Mouse (Mus musculus) T-cell, adult 2 months (primary cell): ENCODE results near the gene Fbxl17.

Experiments
- DNase-seq: peaks from one replicate; pipeline ENCODE4 v3.0.0; 2022; ENCODE audit warnings: low spot score

Gene Fbxl17

DNA sequence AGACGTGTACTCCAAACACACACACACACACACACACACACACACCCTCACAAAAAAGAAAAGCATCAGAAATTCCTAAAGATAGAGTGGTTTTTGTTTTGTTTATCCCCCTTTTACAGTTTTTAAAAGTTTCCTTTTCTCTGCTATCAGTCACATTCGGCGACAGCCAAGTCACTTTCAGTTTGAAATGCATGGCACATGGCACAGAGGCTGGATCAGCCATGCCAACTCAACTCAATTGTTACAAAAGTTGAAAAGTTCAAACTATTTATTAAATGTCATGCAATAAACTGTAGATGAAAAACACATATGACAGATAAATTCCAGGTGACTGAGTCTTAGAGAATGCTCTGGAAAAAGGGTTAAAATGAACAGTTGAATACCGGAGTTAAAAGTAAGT lies 287.8 kb downstream of the Fbxl17 start:
- DNase-seq, result no peak

DNA sequence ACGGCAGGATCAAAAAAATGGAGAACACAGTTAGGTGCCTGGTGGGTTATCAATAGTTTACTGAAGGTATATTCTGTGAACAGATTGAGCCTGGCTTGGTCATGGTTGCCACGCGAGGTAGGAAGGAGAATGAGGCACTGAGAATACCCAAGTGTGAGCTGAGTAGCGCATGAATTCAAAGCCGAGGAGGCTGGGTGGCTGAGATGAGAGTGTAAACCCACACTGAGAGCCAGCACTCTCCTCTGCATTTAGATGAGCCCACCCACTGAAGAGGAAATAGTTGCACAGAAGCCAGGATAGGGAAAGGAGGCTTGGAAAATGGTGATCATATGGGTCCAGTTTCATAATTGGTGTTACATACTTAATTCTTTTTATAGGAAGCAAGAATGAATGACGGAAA lies 290.7 kb downstream of the Fbxl17 start:
- no peak for DNase-seq

DNA sequence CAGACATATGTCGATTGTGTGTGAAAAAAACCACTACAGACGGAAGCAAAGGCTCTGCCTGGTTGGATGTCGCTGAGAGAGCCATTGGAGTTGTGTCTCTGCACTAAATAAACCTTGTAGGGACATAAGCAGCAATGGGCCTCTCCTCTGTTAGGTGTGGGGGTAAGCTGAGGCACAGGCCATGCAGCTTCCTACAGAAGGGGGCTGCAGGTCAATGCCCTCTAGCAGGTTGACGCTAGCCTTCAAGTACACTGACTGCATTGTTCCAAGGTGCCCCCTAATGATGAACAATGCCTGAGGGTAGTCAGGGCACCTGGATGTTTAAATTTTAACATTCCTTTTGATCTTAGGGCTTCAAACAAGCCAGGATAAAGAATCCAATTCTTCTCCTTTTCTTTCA lies 291.5 kb downstream of the Fbxl17 start:
- DNase-seq, result no peak

DNA sequence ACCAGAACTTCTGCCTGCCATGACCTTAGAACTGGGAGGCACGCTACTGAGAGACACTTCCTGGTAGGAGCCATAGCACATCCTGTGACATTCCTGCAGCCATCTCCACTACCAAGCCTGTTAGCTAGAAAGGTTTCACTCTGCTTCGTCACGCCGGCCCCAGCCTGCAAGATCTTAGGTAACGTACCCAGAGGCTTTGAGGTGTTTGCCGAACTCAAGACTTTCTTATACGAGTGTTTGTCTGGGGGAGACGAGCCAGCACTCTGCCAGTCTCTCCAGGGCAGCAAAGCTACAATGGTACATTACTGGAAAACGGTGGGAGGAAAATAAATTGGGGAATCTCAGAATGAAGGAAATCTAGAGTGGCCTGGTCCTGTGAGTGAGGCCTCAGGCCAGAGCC lies 292.1 kb downstream of the Fbxl17 start:
- DNase-seq, result no peak

DNA sequence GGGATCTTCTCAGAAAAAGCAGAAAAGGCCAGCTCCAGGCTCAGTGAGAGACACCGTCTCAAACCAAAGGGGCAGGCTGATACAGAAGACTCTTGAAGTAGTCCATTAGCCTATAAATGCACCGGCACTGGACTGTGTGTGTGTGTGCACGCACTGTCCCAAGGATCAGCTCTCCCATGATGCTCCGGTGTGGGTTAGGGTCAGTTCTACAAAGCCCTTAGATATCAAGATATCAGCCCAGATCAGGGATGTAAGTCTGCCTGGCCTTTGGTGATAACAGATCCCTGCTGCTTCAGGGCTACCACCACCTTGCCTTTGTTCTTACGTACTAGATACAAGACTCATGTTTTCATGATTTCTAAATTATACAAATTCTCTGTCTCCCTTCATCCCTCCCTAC lies 294.5 kb downstream of the Fbxl17 start:
- no peak for DNase-seq

DNA sequence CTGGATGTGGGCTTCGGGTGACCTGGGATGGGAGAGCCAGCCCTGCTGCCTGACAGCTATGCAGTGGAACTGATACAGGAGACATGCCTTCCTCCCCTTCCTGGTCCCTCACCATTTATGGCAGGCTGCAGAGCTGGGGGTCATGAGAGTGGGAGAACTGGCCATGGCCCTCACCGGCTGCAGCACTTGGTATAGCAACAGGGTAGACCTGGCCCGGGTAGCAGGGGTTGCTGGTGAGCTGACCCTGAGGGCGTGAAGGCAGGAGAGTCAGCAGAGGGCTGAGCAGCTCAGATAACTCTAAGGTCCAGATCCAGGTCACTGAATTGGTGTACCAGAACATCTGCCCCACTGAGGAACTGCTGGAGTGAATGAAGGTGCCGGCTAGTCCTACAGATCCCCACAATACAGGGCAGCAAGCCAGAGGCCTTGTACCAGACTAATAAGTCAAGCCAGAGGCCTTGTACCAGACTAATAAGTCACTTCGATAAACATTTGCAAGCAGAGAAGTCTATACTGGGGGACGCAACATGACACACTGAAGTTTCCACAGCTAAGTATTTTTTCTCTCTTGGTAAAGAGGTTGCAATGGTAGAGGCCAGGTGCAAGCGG lies 296.1 kb downstream of the Fbxl17 start:
- no peak for DNase-seq

DNA sequence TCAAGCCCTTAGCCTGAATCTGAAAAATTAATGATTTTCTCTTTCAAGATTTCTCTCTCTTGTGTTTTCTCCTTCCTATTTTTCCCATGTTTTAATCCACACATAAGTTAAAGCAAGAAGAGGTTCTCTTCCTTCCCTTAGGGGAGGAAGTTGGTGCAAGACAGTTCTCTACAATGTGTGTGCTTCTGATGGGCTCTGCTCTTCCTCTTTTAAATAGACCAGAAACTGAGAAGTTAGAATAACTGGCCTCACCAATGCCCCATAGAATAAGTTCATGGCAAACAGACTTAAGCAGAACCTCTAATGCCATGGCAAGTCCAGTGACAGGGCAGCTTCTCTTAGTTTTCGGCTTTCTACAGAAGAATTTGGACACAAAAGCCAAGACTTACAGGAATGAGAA lies 301.1 kb downstream of the Fbxl17 start:
- no peak for DNase-seq

DNA sequence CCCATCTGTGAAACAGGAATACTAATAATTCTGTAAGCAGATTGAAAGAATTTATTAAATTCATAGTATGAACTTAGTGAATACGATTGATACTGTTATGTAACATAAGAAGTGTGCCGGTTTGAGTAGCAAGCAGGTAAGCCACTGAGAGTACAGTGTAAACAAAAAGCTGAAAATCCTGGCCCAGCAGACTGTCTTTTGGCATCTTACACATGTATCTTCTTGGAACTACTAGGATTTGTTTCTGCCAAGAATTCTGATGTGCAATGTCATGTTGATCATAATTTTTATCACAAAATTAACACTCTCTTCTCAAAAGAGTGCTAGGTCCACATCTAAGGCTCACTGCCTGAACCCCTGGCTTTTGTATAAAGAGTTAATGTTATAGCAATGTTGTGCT lies 304.3 kb downstream of the Fbxl17 start:
- DNase-seq, result no peak

DNA sequence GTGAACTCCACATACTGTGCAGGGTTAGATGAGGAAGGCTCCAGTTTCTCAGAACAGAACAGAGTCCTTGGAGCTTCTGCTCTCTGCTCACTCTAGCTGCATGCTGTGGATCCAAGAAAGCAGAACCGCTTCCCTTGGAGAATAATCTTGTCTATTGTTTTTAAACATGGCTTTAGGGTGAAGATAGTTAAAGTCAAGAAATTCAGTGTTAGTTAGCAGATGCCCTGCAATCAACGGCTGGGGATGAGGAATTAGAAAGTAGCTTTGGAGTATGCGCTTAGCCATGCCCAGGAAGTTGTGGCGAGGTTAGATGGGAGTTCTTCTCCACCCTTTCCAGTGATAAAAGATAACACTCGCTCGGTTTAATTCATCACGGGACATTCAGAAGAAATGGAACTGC lies 306.6 kb downstream of the Fbxl17 start:
- no peak for DNase-seq

DNA sequence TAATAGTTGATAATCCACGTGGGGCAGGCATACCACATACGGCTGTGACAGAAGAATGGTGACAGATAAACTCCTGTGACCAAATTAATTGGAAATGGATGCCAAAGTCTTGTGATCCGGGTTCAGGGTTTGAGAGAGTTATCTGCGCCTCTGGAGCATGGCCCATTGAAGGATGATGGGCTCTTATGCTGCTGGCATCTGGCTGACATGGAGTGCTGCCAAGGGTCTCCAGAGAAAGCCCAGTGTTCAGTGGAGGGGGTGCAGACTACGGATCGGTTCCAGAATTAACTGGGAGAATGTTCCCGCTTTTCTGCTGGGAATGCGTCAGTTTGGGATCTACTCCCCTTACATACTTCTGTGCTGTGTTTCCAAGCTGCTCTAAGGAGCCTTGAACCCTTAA lies 308.5 kb downstream of the Fbxl17 start:
- DNase-seq, result no peak

DNA sequence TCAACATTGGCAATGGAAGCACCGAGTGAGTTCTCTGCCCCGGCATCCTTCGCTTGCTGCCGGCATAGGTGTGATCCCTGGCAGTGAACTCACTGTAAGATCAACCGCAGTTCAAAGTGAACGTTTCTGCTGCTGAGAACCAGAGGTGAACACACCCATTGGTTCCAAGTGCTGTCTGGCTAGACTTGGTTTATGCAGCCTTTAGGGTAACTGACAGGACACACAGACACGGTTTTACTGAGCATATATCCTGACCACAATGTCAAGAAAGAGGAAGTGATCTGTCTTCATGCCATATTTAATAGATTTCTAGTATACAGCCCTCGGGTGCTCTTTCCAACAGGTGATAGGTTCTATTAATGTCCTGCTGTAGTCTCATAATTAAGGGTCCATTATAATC lies 310.5 kb downstream of the Fbxl17 start:
- DNase-seq, result no peak

DNA sequence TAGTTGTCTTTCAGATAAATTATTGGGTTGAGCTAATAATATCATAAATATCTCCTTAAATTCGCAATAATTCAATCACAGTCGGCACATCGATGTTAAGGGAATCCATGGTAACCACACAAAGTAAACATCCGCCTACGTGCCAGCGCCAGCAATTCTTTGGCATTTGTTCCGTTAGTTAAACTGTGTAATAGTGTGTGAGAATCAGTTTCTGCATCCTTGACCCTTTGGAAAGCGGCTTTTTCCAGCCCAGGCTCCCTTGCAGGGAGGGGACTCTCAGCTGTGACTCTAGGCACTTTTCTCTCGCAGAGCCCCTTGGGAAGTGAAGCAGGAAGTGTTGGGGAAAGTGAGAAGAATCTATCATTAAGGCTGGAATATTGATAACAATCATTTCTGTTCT lies 314.3 kb downstream of the Fbxl17 start:
- DNase-seq, result no peak

DNA sequence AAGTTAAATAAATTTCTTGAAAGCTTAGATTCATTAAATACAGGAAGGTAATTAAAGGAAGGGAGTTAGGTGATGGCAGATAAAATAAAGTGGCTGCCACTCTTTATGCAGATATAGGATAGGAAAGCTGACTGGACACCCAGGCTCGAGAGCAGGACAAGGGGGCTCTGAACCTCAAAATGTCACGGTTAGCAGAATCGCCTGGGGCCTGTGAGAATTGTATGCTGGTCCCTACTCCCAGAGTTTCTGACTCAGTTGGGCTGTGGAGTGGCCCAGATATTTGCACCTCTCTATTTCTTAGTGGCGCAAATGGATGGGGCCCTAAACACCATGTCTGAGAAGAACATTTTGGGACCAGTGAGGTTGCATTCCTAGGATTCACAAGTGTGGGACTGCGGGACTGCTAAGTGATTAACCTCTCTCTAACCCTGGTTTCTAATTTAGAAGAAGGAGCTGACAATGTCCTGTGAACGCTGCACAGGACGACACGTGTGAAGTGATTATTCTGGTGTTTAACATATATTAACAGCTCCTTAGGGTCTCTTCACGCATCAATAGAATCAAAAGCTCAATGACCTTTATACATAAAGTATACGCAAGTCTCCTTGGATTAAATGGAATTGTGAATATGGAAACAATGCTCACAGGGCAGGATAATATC lies 314.8 kb downstream of the Fbxl17 start:
- no peak for DNase-seq

DNA sequence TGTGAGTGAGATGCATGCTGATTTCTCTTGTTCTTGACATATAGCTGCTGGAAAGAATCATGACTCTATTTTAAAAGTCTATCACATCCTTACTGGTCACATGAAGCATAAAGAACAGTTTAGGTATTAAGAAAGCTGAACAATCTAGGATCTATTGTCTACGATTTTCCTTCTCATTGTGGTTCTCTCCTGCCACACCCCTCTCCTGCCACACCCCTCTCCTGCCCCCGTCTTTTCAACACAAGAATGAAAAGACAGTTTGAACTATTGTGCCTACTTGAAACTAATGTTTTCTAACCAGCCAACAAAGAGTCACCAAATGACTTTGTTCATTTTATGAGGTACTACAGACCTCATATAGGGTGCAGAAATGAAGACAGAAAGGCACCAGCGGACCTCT lies 316.4 kb downstream of the Fbxl17 start:
- no peak for DNase-seq

DNA sequence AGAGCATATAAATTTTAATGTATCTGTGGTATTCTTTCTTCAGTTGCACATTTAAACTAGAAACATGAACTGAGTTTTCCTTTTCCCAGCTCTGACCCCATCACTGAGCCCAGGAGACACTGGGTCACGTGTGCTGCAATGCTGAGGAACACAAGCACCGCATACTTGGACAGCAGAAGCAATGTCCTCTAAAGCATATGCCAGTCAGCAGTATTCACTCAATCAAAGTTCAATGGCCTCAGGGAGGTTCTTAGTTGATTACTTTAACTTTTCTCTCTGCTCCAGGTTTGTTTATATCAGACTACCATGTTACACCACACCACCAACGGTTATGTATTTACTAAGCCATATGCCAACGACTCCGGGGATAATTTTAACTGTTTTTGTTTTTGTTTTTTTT lies 318.2 kb downstream of the Fbxl17 start:
- DNase-seq, result no peak

DNA sequence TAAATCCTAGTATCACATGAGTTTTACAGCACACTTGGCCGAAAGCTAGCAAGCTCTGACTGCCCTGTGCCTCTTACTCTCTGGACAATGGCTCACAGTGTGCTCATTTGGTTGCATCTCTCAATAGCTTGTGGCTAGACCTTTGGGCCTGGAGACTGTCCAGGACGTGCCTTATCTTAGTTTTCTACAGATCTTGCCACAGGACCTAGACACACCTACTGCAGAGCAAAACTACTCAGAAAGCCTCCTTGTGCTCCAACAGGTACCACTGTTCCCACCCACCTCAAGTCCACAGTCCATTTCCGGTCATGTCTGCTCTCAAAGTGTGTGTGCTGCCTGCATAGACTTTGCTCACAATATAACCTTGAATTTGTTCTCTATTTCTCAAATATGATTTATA lies 319.8 kb downstream of the Fbxl17 start:
- no peak for DNase-seq

DNA sequence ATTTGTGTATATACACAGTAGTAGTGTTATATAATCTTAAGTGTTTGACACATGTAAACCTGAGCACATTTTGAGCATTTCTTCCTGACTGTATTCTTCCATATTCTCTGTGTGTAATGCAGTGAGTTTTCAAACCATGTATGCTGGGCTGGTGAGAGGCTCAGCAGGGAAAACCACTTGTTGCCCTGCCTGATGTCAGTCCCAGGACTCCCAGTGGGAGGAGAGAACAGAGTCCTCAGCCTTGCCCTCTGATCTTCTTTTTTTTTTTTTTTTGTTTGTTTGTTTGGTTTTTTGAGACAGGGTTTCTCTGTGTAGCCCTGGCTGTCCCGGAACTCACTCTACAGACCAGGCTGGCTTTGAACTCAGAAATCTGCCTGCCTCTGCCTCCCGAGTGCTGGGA lies 321.5 kb downstream of the Fbxl17 start:
- no peak for DNase-seq

DNA sequence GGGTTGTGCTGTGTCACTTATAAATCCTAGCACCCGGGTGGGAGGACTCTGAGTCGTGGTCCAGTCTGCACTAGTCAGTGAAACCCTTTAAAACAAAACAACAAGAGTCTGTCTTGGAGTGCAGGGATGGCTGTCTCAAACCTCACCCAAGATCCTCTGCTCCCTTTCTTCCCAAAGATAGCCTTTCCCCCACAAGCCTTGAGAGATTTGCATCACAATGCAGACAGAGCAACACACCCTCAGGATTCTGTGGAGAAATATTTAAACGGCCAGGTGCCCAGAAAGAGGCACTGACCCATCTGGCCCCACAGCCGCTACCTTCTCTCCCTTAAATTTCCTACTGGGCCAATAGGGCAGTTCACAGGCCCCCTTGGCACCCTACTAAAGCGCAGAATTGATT lies 323.4 kb downstream of the Fbxl17 start:
- no peak for DNase-seq

DNA sequence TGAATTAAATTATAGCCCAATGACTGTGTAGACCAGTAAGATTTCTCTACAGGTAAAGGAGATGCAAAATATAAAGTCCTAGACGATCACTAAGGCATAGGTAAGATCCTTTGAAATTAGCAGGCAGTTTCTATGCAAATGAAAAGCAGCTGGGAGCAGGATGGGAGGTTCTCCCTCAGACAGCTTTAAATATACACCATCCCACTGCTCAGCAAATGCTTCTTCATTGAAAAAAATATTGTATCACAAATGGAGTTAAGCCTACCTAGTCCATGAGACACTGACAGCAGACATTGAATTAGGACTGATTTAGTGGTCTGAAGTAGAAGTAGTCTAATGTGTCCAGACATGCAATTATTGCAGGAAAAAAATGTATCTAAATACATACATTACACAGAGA lies 327.1 kb downstream of the Fbxl17 start:
- no peak for DNase-seq

DNA sequence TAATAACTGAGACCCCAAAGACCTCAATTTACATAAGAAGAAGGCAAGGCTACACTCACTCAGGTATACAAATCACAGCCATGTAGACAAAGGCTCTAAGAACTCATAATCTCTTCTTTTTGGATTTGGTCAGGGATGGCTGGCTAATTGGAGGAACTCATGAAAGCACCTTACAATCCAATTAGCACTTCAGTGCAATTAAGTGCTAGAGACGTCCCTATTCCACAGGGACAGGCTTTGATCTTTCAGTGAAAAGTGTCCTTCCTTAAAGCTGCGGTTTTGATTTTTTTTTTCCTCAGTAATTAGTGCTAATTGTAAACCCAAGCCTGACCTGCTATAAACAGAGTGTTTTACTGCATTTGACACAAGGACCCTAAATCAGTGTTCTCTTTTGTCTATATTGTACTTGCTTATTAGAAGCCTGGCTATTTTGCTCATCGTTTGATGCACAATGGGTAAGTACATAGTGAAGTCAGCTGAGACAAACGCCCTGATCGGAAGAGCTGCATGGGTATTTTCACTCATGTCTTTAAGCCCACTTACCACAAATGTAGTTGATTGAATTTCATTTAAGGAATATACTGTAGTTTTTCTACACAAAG lies 327.8 kb downstream of the Fbxl17 start:
- DNase-seq, result no peak

DNA sequence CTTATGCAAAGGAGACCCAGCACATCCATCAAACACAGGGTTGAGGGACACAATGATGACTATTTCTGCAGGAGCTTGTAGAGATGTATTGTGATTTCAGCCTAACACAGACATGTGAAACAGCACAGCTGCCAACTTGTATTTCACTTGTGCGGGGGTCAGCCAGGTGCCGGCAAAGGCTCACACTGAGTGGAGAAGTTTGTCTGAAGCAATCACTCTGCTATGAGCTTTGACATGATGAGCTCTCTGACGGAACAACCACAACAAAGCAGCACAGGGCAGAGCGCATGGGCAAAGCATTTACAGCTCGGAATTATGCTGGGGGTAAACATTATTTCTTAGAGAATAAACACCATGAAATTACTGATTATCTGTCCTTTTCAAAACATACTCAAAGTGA lies 328.6 kb downstream of the Fbxl17 start:
- peak; percentile 11 for DNase-seq

DNA sequence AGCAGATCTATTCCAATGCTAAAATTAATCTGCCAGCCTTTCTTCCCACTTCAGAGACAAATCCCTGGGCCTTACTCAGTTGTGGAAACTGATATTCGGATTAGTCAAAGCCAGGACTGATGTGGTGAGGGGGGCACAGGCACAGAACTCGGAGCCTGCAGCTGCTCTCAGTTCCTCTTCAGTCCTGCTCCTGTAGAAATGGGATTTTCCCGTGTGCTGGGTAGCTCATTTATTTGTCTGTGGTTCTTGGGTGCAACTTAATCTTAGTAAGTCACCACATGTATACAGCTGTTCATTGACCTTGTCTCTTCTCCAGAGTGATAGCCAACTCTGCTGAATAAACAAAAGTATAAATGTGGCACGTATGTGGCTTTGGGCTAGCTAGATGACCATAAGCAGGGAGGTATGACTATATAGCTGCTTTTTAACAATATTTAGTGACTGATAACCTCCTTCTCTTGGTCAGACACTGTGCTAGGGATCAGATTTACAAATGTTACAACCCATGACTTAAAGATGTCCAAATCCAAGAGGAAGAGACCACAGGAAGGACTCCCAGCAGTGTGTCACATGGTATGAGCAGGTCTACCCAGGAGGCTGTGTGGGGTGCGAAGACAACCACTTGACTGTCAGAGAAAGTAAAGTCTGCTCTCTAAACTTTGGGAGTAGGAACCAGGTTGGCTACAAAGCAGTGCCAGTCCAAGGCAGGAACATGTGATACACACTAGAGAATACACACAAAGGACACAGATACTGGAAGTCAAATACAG lies 331.6 kb downstream of the Fbxl17 start:
- DNase-seq, result no peak

DNA sequence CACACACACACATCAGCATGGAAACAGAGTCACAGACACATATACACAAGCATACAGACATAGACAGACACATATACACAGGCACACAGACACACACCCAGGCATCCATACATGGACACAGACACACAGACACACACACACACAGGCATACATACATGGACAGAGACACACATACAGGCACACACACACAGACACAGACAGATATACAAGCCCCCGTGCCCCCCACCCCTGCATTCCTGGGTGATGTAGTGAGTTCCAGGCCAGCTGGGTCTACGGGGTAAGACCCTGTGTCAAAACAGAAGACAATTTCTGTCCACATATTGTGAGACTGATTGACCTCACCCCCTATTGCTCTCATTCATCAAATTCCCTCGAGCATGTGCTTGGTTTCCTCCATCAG lies 332.6 kb downstream of the Fbxl17 start:
- no peak for DNase-seq
